Mouse (Mus musculus): Measurements from ENCODE around the gene Lgr4.

Gene Lgr4

DNA sequence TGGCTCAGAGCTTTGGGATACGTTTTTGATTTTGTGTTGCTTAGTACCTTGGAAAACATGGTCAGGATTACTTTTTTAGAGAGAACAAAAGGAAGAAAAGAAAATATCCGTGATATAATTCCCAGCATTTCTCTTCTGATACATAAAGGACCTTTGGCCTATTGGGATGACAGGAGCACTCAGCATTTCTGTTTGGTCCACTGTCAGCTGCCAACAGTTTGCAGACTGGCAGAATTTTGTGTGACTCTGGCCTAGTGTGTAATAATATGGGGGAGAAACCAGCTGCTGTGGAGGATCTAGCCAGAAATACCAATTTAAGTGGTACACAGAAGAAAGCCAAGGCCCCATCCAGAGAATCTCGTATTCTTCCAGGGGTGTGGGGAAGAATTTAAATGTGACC, 32.9 kb downstream of the Lgr4 start:
- no peak for DNase-seq (ENCODE audit: low spot score)

DNA sequence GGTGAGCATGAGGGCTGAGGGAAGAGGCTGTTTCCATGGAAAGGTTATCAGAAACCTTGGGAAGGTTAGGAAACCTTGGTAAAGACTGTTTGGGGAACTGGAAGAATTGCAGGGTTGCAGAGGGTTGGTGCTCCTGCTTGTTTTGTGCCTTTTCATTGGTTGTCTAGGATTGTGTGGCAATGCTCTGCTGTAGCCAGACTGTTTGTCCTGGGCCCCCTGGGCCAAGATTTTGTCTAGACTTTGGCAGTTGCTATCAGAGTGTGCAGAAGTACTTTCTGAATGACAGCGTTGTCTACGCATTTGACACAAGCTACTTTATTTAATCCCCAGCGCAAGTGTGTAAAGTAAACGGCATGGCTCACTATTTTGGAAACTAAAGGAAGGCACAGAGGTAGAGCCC, 33.6 kb downstream of the Lgr4 start:
- DNase-seq (ENCODE audit: low spot score): no peak

DNA sequence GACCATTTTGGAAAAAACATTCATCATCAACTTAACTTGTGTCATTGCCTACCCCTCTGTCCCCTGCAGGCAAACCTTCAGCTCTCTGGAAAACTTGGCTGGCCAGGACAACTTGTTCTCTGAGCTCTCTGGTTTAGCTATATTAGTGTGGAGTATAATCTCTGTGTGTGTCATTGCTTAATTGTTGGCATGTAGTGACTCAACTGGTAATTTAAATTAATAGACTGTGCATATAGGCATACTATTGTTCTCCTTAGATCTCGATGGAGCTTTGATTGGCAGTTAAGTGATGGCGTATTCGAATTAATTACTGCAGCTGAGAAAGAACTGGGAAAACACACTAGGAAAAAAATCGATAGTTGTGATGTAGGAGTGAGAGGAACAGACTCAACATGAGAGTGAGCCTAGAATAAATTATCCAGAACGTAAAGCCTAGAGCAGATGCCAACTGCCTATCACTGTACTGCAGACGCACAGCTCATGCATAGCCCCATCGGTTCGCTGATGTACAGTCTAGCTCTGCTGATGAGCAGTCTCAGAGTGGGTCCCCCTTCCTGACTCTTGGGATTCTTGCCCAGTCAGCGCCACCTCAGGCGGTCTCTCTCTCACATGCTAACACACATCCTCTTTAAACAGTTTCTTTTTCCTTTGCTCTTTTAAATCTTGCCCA, 35.7 kb downstream of the Lgr4 start:
- no peak for DNase-seq (ENCODE audit: low spot score)

DNA sequence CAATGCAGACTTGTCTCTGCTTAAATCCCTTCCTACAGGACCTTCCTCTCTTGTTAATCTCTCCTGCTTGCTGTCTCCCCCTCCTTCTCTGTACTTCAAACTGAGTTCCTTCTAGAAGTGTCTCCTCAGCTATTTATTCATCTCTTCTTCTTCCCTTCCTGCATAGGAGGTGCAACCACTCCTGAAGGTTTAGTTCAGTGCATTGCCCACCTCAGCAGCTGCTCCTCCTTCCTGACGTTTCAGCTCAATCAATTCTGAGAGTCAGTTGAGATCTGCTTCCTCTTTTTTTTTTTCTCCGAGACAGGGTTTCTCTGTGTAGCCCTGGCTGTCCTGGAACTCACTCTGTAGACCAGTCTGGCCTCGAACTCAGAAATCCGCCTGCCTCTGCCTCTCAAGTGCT, 36.4 kb downstream of the Lgr4 start:
- DNase-seq (ENCODE audit: low spot score): no peak

DNA sequence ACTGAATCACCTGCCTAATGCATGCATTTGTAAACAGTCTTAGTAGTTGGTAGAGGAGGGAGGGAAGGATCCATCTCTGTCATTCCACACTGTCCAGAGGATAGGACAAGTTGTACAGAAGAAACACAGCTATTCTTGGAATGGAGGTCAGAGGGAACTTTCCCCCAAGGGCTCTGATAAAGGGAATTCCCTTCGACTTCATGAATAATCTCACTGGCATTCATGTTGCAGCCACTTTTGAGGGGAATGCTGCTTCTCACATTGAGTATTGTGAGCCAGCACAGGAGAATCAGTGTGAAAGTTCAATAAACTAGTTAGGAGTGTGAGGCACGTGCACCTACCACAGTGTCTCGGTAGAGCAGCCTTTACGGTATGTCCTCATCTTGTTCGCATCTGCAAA, 37.6 kb downstream of the Lgr4 start:
- DNase-seq (ENCODE audit: low spot score): no peak

DNA sequence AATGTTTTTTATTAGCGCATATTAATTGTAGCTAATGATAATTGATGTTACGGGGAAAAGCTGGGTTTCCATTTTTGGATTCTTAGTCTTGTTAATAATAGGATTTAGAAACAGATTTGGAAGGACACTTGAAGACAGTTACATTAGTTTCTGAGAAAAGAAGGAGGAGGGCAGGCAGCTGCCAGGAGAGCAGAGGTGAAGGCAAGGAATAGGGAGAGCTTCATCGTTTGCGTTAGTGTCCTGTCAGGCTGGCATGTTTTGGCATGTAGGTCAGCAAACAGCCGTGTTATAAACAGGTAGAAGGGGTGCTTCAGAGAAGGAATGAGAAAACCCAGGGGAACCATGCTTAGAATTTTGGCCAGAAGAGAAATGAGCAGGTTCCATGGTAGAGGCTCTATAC, 38.5 kb downstream of the Lgr4 start:
- DNase-seq (ENCODE audit: low spot score): no peak

DNA sequence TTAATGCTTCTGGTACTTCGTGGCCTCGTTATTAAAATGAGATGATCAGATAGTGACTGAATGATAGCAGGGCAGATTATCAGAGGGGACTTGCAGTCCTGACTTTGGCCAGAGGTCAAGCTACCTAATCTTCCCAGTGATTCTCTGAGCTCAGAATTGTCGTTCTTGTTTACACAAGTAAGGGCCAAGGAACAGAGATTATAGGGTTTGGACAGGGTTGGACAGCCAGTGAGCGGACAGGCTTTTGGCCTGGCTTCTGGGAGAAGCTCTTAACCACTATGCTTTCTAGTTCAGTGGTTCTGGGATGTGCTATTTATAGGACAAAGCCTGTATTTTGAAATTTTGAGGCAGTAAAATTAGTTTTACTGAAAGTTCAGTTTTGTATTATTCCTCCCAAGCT, 39.3 kb downstream of the Lgr4 start:
- DNase-seq (ENCODE audit: low spot score): no peak

DNA sequence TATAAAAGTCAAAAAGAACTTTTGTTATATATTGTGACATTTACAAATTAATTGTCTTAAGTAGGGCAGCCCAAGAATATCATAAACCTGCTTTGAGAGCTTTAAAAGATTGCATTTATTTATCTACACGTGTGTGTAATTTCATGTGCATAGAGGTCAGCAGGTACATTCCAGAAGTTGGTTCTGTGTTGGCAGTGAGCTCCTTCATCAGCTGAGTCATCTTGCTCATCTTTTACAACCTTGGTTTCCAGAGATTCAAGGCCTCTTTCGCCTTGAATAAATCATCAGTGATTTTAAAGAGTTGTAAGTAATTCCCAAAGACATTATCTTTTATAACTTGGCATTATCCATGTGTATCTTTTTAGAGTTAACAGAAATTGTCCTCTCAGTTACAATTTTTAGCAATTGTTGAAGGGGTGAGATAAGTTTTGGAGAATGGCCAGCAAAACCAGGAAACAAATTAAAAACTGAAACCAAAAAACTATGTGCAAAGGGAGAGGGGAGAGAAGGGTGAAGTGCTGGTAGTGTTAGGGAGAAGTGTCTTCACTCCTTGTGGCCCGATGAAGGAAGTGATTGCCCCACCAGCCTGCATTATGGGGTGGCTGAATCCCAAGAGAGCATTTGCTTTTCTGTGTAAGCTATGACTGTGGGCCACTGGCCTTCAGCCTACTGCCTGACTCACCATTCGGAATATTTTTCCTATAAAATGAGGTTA, 41.4 kb downstream of the Lgr4 start:
- DNase-seq (ENCODE audit: low spot score): no peak

DNA sequence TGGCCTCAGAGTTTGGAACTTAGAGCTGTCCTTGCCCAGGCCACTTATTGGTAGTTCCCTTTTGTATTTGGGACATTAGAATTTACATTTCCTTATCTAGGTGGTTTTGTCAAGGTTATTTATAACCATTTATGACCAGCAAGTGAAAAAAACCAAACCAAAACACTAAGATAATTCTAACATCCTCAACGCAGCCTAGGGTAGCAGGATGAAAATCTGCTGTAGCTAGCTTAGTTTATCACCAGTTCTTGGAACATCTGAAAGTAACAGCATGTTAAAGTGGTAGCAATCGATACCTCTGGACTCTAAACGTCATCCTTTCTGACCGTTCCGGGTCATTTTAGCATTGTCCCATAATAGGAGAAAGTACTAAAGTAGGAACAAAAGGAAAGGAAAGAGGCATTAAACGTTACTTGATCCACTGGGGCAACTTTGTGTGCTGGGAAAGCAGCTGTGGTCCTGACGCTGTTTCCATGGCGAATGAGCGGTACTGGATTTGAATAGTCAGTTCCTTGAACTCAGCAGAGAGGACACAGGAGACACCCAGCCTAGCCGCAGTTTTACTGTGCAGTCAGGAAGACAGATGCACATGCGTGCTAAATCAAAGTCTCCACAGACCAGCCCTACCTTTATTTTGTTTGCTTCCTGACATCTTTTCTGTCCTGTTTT, 42.1 kb downstream of the Lgr4 start:
- peak; percentile 76 for DNase-seq (ENCODE audit: low spot score)

DNA sequence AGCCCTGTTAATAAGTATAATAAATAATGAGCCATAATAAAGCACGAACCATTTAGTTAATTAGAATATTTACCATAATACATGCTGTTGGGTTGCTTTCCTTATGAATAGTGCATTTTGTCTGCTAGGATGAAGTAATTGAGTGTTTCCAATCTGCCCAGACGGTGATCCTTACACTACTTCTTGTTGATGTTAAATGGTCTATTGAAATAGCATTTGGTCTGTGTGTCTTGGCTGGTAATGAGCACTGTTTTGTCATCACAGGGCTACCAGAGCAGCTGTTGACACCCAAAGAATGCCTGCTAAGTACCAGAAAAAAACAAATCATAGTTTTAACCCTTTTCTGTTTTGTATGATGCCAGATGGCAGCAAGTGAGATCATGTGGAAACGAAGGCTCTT, 42.8 kb downstream of the Lgr4 start:
- no peak for DNase-seq (ENCODE audit: low spot score)

DNA sequence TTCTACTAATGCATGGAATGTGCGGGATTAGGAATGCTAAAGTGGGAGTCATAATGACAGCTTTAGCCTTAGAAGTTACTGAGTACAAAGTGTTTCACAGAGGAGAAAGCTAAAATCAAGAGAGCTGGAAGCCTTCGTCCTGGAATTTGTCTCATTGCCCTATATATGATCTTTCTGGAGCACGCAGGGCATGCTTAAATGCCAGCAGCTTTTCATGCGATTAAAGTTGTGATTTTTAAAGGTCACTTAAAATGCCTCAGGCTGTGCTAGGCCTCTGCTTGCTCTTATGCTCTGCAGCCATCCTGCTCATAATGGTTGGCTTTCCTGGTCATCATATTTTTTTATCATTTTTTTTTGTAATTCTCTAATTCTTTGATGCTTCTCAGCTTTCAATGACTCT, 43.7 kb downstream of the Lgr4 start:
- DNase-seq (ENCODE audit: low spot score): no peak

DNA sequence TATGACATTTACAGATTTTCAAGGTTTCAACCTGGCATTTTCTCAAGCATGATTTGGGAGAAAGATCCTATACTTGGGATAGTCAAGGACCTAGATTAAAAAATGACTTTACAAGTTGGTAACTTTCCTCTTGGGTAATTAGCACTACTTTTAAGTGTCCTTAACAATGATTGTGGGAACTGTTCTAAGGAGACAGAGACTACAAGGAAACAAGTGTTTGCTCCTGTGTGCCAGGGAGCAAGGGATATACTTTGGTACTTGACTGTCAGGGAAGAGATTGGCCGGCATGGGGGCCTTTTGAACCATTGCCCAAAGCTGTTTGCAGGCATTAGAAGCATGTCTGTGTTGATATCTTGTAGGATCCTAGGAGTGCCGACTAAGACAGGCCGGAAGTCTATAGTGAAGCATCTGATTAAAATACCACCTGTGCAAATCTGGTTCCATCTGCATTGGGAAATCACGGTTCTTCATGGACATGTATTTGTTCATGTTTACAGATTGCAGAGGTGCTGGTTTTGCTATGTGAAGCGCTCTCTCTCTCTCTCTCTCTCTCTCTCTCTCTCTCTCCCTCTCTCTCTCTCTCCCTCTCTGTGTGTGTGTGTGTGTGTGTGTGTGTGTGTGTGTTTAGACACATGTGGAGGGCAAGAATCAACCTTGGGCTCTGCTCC, 46.3 kb downstream of the Lgr4 start:
- DNase-seq (ENCODE audit: low spot score): no peak

DNA sequence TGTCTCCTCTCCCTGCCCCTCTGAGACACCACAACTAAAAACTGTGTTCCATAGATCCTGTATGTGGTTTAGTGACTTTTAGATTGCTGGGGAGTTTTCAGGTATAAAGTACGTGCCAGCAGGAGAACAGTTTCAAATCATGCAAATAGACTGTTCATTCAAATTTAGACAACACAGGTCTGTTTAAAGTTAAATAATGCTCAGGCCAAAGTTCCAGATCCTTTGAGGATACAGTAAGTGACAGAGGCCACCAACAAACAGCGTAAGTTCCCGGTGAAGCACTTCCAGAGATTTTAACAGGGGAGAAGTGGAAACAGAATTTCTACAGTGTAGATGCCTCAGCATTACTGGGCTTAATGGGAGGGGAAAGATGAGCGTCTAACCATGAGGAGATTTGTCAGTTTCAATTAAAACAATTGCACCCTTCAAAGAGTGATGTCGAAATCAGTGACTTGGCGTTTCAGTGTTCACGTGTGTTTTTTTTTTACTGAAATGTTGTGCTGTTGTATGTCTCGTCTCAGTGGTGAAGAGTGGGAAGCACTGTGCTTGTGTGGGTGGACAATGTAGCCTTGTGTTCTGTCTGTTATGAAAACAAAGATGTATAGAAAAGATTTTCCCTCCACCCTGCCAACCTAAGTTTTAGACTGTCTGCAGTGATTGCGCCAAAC, 48.4 kb downstream of the Lgr4 start:
- no peak for DNase-seq (ENCODE audit: low spot score)

DNA sequence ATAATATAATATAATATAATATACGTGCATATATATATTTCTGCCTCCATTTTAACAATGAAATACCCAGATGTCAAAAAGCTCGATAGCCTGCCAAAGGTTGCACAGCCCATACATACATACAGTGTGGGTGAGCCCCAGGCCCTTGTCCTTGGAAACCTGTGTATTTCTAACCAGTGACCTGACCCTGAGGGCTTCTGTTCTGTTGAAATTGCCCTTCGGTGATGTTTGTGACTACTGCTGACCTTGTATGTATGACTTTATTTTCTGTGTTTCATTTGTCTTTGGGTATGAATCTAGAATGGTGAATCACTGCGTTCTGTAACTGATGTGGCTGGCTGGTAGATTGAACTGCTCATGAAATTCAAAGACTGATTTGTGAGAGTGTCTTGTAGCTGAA, 49.4 kb downstream of the Lgr4 start:
- no peak for DNase-seq (ENCODE audit: low spot score)

DNA sequence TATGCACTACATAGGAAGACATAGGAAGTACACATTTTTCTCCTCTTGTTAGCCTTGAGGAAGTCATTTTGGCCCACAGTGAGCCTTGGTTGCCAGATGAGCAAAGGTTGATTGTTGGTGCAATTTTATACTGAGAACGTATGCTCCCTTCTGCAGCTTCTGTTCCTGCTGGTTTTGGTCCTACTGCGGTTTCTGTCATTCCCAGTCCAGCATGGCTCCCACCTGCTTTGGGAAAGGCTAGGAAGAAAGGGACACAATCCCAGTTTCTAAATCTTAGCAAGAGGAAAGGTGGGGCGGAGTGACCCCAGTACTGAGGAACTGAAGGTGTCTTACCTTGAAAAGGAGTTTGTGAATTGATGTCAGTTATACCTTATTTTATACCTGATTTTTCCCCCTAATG, 51.9 kb downstream of the Lgr4 start:
- DNase-seq (ENCODE audit: low spot score): no peak

DNA sequence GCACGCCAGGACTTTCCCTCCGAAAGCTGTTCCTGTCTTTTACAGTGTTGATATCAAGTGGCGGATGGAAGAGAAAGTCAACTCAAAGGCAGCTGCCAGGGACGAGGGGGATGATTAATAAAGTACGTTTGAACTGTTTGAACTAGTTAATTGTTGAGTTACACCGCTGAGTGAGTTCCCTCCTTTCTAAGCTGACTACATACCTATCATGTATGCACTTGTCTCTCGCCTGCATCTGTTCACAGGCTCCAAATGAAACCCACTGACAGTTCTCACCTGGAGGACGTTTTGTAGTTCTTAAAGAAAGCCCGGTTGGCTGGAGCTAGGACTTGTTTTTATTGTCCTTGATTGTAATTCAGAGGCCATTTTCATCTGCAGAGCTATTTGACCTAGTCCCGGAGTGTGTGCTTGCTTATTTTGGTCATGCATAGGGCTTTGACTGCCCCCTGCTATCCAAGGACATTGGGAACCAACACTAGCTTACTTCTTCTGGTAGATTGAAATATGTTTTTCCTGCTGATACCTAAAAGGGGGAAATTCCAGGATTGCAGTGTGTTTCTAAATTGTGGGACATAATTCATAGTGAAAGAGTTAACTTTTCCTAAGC, 52.6 kb downstream of the Lgr4 start:
- no peak for DNase-seq (ENCODE audit: low spot score)

DNA sequence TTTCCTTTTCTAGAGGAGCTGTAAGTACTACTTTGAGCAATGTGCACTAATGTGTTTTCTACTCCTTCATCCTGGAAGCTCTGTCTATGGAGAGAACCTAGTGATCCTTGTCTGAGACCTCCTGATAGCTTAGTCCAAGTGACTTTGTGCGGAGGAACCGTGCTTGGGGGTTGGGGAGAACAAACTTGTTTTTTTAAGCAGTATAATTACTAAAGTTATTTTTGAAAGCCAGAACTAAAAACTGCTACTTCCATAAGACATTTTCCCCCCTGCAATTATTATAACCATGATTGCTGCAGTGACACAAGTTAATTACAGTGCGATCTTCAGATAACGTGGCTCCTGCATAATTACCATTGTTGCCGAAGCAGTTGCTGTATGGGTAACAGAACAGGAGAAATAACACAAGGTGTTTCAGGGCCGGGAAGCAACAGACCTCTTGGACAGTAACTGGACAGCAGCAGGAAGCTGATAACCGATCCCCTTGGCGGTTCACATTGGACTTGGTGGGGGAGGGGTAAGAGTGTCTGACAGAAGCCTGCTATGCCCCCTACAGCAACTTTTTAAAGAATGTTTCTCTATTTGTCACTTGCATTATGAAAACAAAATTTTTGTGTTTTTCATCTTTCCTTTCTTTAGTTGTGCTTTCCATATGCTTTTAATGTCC, 53.4 kb downstream of the Lgr4 start:
- DNase-seq (ENCODE audit: low spot score): peak; percentile 53

DNA sequence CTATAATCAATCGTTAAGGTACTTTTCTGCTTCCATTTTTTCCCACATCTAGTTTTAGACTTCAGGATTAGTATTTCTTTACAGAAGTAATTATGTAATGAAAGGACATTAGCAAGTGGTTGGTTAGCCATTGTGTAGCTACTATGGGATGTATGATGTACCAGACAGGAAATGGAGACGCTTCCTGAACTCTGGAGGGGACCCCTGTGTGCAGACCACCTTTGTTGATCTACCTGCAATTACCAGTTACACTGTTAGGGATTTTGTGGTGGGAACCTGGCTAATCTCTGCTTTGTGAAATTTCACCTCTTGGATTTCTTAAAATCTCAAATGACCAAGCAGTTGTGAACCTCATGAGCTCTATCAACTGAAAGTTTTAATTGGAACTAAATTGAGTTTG, 54.9 kb downstream of the Lgr4 start:
- no peak for DNase-seq (ENCODE audit: low spot score)

DNA sequence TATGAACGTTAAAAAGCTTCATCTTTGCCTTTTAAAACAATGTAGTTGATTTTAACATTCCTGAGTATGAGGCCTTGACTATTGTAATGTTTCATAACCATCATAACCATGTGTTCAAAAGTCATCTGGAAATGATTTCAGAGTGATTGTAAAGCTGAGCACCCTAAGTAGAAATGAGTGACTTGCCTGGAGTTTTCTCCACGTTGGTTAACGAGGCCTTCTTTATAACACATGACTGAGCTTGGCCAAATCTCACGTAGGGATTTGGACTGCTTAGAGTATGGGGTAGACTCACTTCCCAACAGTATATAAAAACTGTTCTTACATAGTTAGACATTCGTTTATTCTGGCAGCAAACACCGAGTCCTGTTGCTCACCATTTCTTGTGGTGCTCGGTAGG, 55.5 kb downstream of the Lgr4 start:
- DNase-seq (ENCODE audit: low spot score): no peak

DNA sequence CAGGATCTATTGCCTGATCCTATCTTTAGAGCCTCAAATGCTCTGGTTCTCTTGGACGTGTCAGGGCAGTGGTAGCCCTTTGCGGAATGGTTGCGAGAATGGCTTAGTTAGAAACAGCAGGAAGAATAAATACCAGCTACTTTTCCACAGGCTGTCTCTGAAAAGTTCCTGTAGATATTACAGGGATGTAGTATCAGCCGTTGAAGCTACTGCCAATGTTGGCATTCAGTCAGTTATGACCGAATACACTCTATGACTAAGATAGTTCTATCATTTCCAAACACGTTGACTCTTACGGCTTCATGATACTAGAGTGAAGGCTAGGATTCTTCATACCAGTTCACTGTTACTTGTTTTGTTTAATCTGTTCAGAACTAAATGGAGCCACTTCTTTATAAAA, 57.4 kb downstream of the Lgr4 start:
- DNase-seq (ENCODE audit: low spot score): no peak

DNA sequence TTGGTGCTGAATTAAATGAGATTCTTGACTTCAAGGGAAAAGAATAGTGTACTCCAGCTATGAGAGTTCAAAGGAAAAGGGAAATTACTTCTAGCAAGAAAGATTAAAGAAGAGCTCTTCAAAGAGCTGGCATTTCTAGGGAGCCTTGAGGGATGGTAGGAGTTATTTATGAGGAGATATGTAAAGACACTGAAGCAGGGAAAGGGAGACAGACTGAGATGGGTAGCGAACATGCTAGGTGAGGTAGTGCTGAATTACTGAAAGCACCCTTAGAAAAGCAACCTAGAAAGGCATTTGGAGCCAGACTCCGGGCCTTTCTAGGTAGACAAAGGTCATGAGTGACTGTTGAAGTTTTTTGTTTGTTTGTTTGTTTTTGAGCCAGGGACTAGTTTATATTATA, 58.7 kb downstream of the Lgr4 start:
- no peak for DNase-seq (ENCODE audit: low spot score)

DNA sequence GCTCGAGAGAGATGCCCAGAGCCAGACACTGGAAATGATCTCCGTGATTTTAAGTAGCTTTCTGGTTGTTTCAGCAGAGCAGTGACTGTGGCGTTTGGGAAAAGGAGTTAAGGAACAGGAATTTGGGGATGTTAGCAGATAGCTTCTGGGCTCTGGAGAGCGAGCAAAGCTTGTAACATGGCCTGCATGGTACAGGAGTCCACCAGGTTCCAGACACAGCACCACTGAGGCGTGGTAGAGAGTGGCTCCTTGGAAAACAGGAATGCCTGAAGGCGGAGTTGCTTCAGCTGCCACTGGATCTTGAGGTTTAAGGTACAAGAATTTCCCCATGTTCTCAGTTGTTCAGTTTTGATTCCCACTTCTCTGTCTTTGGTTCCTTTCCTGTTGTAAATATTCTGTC, 59.9 kb downstream of the Lgr4 start:
- DNase-seq (ENCODE audit: low spot score): no peak
